ENCODE assay signal across 8 mouse cellular contexts in the genomic region with DNA sequence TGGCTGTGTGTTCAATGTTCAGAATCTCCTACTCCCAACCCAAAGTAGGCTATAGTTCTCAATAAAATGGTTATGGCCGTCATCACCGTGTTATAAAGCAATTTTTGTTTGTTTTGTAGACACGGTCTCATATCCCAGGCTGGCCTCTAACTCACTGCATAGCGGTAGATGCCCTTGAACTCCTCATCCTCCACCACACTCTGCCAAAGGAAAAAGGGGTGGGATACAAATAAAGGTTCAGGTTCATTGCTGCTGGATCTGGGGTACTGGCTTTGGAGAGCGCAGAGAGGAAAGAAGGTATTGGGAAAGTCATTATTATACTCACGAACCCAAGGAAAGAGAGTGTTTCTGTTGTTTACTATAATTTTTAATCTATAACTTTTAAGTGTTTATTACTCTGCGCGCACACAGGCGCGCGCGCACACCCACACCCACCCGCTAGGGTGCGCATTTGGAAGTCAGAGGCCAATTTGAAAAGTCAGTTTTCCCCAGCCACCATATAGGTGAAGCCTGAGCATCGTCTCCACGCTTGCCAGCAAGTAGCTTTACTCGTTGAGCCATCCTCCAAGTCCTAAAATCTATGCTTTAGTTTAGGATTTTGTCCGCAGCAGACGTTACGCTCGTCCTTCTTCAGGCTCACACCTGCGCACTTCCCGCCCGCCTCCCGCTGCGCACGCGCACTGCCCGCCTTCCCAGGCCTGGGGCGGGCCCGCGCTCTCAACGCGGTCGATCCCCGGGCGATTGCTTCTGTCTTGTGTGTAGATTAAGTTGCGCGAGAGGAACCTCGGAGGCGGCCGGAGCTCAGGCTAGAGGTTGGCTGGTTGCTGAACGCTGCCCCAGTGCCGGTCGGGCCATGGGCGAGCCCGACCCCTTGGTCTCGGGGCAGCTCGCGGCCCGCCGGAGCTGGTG. TPM values are rescaled to one million over a fixed set of nuclear protein-coding genes. Genes with fewer than 3 reads are reported as not detected.
DNase-seq lines count a peak whose midpoint lies in the region; ATAC-seq and TF ChIP-seq lines count a peak whose summit lies in the region.

A gene (plus strand): TSS at position 676 of the 909 bp plus-strand sequence.
A gene (plus strand): TSS at position 762 of the 909 bp plus-strand sequence.

- H3K27ac ChIP-seq in MEL (ENCODE audit: control insufficient read depth, low read depth, low read length) = peak within 1 kb of the TSS; percentile 85
- H3K27ac ChIP-seq in cerebellum, adult 2 months (ENCODE audit: insufficient read depth, low read length) = peak within 1 kb of the TSS; percentile 71
- H3K27ac ChIP-seq in forebrain, postnatal 0 days (ENCODE audit: low read depth, low read length) = peak within 1 kb of the TSS; percentile 94
- H3K27ac ChIP-seq in lung, embryonic 15.5 days = peak within 1 kb of the TSS; percentile 95

- H3K4me3 ChIP-seq in MEL (ENCODE audit: control insufficient read depth in 1 of 2, insufficient read depth in 1 of 2, low read depth in 2 of 2, low read length in 2 of 2) = peak within 1 kb of the TSS; percentile 65 to 98
- H3K4me3 ChIP-seq in cerebellum, adult 2 months (replicated peaks; ENCODE audit: insufficient read depth, low read depth, low read length) = peak within 1 kb of the TSS; percentile 97
- H3K4me3 ChIP-seq in forebrain, postnatal 0 days (ENCODE audit: low read depth, low read length) = peak within 1 kb of the TSS; percentile 99
- peak within 1 kb of the TSS; percentile 76 for H3K4me3 ChIP-seq in lung, embryonic 15.5 days

- peak within 1 kb of the TSS; percentile 83 for H3K4me2 ChIP-seq in forebrain, postnatal 0 days (ENCODE audit: low read depth)
- peak within 1 kb of the TSS; percentile 77 for H3K4me2 ChIP-seq in lung, embryonic 15.5 days

- peaks cover 0 to 9% of the 10 kb centered on the region in 2 experiments; a peak in 3 of 4 replicates for H3K36me3 ChIP-seq in MEL (ENCODE audit: control insufficient read depth in 1 of 2, insufficient read depth in 2 of 2, low read length in 2 of 2)
- peaks cover 7% of the 10 kb centered on the region; the same call in 1 of the 2 replicates for H3K36me3 ChIP-seq in forebrain, postnatal 0 days (ENCODE audit: insufficient read depth)
- H3K36me3 ChIP-seq in lung, embryonic 15.5 days = peaks cover 5% of the 10 kb centered on the region

- WGBS in cerebellum, adult 2 months = 1% methylated on average over 52 of the region's 52 CpGs
- WGBS in forebrain, postnatal 0 days = 2% methylated on average over 52 of the region's 52 CpGs
- WGBS in lung, embryonic 15.5 days = 2% methylated on average over 52 of the region's 52 CpGs

- peak; percentile 56 to 58 (median 57) for TF ChIP-seq CTCF in MEL (IDR thresholded peaks at IDR 0.05 in 2 of 3, conservative IDR thresholded peaks at IDR 0.05 in 1 of 3; ENCODE audit: control insufficient read depth in 1 of 3, insufficient read depth in 1 of 3, low read depth in 2 of 3, low read length in 3 of 3, poor library complexity in 1 of 3, severe bottlenecking in 1 of 3)
- TF ChIP-seq CTCF in cerebellum, adult 2 months (IDR thresholded peaks at IDR 0.05; ENCODE audit: borderline replicate concordance, insufficient read depth, low read depth, low read length) = peak; percentile 74
- TF ChIP-seq CTCF in forebrain, postnatal 0 days (IDR thresholded peaks at IDR 0.05; ENCODE audit: low read depth) = peak; percentile 72

- no peak for TF ChIP-seq RAD21 in MEL (IDR thresholded peaks at IDR 0.05; ENCODE audit: low read depth, low read length)

- no peaks in the 10 kb centered on the region for H3K27me3 ChIP-seq in MEL (ENCODE audit: control insufficient read depth in 1 of 2, insufficient read depth in 2 of 2, low read length in 2 of 2)
- no peaks in the 10 kb centered on the region for H3K27me3 ChIP-seq in cerebellum, adult 2 months (ENCODE audit: control insufficient read depth, insufficient read depth, low read length)
- H3K27me3 ChIP-seq in forebrain, postnatal 0 days (ENCODE audit: insufficient read depth, low read length) = no peaks in the 10 kb centered on the region
- no peaks in the 10 kb centered on the region for H3K27me3 ChIP-seq in lung, embryonic 15.5 days

- no peaks in the 10 kb centered on the region for H3K9me3 ChIP-seq in MEL (replicated peaks; ENCODE audit: insufficient read depth, low read length)
- H3K9me3 ChIP-seq in forebrain, postnatal 0 days (ENCODE audit: low read length) = no peaks in the 10 kb centered on the region
- H3K9me3 ChIP-seq in lung, embryonic 15.5 days = no peaks in the 10 kb centered on the region

- peak; percentile 87 to 90 for TF ChIP-seq POLR2A in MEL (IDR thresholded peaks at IDR 0.05; ENCODE audit: control insufficient read depth in 1 of 2, insufficient read depth in 1 of 2, low read depth in 1 of 2, low read length in 2 of 2, poor library complexity in 1 of 2)
- peak; percentile 75; the same call in 1 of the 2 replicates for TF ChIP-seq POLR2A in cerebellum, adult 2 months (IDR thresholded peaks at IDR 0.05; ENCODE audit: borderline replicate concordance, insufficient read depth, low read length)

- peaks cover 37% of the 10 kb centered on the region for H3K79me2 ChIP-seq in MEL (ENCODE audit: control insufficient read depth, insufficient read depth, low read length, poor library complexity)

- no peak for TF ChIP-seq EP300 in MEL (IDR thresholded peaks at IDR 0.05; ENCODE audit: low read depth in 1 of 2, low read length in 2 of 2)

- peak within 1 kb of the TSS; percentile 94 for H3K9ac ChIP-seq in MEL (ENCODE audit: control insufficient read depth, low read depth, low read length, poor library complexity, severe bottlenecking)
- peak within 1 kb of the TSS; percentile 93 for H3K9ac ChIP-seq in forebrain, postnatal 0 days
- peak within 1 kb of the TSS; percentile 92 for H3K9ac ChIP-seq in lung, embryonic 15.5 days

- peak; percentile 97 for DNase-seq in MEL (ENCODE audit: low read depth, low spot score)
- peak; percentile 93 to 94 for DNase-seq in cerebellum, adult 2 months
- DNase-seq in forebrain, postnatal 0 days = peak; percentile 97
- peak; percentile 96 for DNase-seq in heart, postnatal 4 days
- peak; percentile 87 to 91 for DNase-seq in layer of hippocampus, adult 8-10 months (ENCODE audit: low spot score in 2 of 2)
- DNase-seq in ovary, adult 18-20 months (ENCODE audit: low spot score) = peak; percentile 89
- DNase-seq in thymus, postnatal 0 days (ENCODE audit: low spot score) = peak; percentile 97

- ATAC-seq in forebrain, postnatal 0 days = peak; percentile 97
- ATAC-seq in lung, embryonic 15.5 days (ENCODE audit: borderline replicate concordance, extremely low read depth, low FRiP score, low TSS enrichment) = peak; percentile 93

- peaks cover 0 to 12% of the 10 kb centered on the region in 2 experiments; a peak in 2 of 4 replicates for H3K4me1 ChIP-seq in MEL (ENCODE audit: control insufficient read depth in 1 of 2, insufficient read depth in 2 of 2, low read length in 2 of 2)
- H3K4me1 ChIP-seq in cerebellum, adult 2 months (ENCODE audit: control insufficient read depth, insufficient read depth, low read length) = peaks cover 16% of the 10 kb centered on the region
- peaks cover 16% of the 10 kb centered on the region; the same call in 1 of the 2 replicates for H3K4me1 ChIP-seq in forebrain, postnatal 0 days (ENCODE audit: insufficient read depth)
- H3K4me1 ChIP-seq in lung, embryonic 15.5 days = peaks cover 26% of the 10 kb centered on the region

TF ChIP-seq in MEL, 35 proteins besides CTCF, POLR2A, EP300 and RAD21 (continues in another document):
- TF ChIP-seq MEF2A (IDR thresholded peaks at IDR 0.05; ENCODE audit: extremely low read depth, insufficient replicate concordance, low read depth, low read length, poor library complexity, severe bottlenecking) = no peak
- TF ChIP-seq SIN3A (IDR thresholded peaks at IDR 0.05; ENCODE audit: low read length) = peak; percentile 89
- TF ChIP-seq MXI1 (IDR thresholded peaks at IDR 0.05; ENCODE audit: low read depth, low read length) = peak; percentile 81
- peak; percentile 41; the same call in 1 of the 2 replicates for TF ChIP-seq TBP (IDR thresholded peaks at IDR 0.05; ENCODE audit: low read depth, low read length)
- TF ChIP-seq BHLHE40 (IDR thresholded peaks at IDR 0.05; ENCODE audit: borderline replicate concordance, low read depth, low read length) = no peak
- TF ChIP-seq JUND (IDR thresholded peaks at IDR 0.05; ENCODE audit: low read depth, low read length) = no peak
- peak; percentile 69; the same call in 1 of the 2 replicates for TF ChIP-seq MAZ (IDR thresholded peaks at IDR 0.05; ENCODE audit: low read depth, low read length)
- no peak for TF ChIP-seq TAL1 (IDR thresholded peaks at IDR 0.05; ENCODE audit: low read length)
- peak; percentile 67 for TF ChIP-seq ELF1 (IDR thresholded peaks at IDR 0.05; ENCODE audit: low read depth, low read length)
- no peak for TF ChIP-seq ZC3H11A (IDR thresholded peaks at IDR 0.05; ENCODE audit: low read depth, low read length)
- peak; percentile 94 for TF ChIP-seq NELFE (IDR thresholded peaks at IDR 0.05; ENCODE audit: low read depth, low read length)
- TF ChIP-seq ZMIZ1 (IDR thresholded peaks at IDR 0.05; ENCODE audit: low read depth, low read length) = peak; percentile 81; the same call in 1 of the 2 replicates

RNA-seq across cellular contexts. Expression of the first gene that starts in this region (rescaled TPM):
- total RNA-seq in MEL (2012; rRNA removed) = 32.9 and 40.3 TPM in 2 replicates
- 10 to 100 TPM in 1 of 2 experiments, not detected in 1; 49.2 TPM for polyA plus RNA-seq in MEL (2012; ENCODE audit: insufficient read depth in 1 of 2, insufficient read length in 2 of 2, low read depth in 1 of 2, low replicate concordance in 2 of 2, missing spikeins in 1 of 2)
- 66.3 and 72.1 TPM in 2 replicates for polyA plus RNA-seq in cerebellum, adult 2 months (2012; rRNA removed)
- total RNA-seq in forebrain, postnatal 0 days (2014; rRNA removed) = 49.0 and 50.3 TPM in 2 replicates
- polyA plus RNA-seq in forebrain, postnatal 0 days (2015; fragmentation: Nextera tagmentation; extraction: Ambion mirVana) = 60.2 and 68.8 TPM in 2 replicates
- total RNA-seq in heart, postnatal 4 days (2021) = 10 to 100 TPM; 24.7 to 28.6 TPM
- total RNA-seq in layer of hippocampus, adult 8-10 months (2022) = 10 to 100 TPM; 46.1 to 56.9 (median 52.0) TPM
- polyA plus RNA-seq in lung, embryonic 15.5 days (2015; fragmentation: Nextera tagmentation; extraction: Ambion mirVana) = 74.1 and 80.2 TPM in 2 replicates
- polyA plus RNA-seq in thymus, postnatal 0 days (2015; fragmentation: Nextera tagmentation; extraction: Ambion mirVana) = 57.4 and 61.8 TPM in 2 replicates

RNA-seq across cellular contexts. Expression of the second gene that starts in this region (rescaled TPM):
- total RNA-seq in MEL (2012; rRNA removed) = 3.1 and 3.4 TPM in 2 replicates
- 1 to 10 TPM in 1 of 2 experiments, not detected in 1; 1.3 TPM for polyA plus RNA-seq in MEL (2012; ENCODE audit: insufficient read depth in 1 of 2, insufficient read length in 2 of 2, low read depth in 1 of 2, low replicate concordance in 2 of 2, missing spikeins in 1 of 2)
- 3.2 and 4.3 TPM in 2 replicates for polyA plus RNA-seq in cerebellum, adult 2 months (2012; rRNA removed)
- total RNA-seq in forebrain, postnatal 0 days (2014; rRNA removed) = 6.2 and 7.0 TPM in 2 replicates
- 1.3 and 2.3 TPM in 2 replicates for polyA plus RNA-seq in forebrain, postnatal 0 days (2015; fragmentation: Nextera tagmentation; extraction: Ambion mirVana)
- total RNA-seq in heart, postnatal 4 days (2021) = 1 to 10 TPM; 2.5 to 2.6 TPM
- 1 to 10 TPM; 4.5 to 6.3 (median 5.5) TPM for total RNA-seq in layer of hippocampus, adult 8-10 months (2022)
- 1.9 and 2.8 TPM in 2 replicates for polyA plus RNA-seq in lung, embryonic 15.5 days (2015; fragmentation: Nextera tagmentation; extraction: Ambion mirVana)
- polyA plus RNA-seq in thymus, postnatal 0 days (2015; fragmentation: Nextera tagmentation; extraction: Ambion mirVana) = 2.0 and 3.0 TPM in 2 replicates

Comparison
In these comparisons a context has a peak if more than half of its experiments do, and no peak if none do; other contexts are left out.
1. Peak in every context shown above with its lines: DNase-seq, ATAC-seq, H3K4me3 ChIP-seq and H3K27ac ChIP-seq.